Mouse (Mus musculus): ENCODE results near the gene Plekhg6.

Plekhg6 gene

DNA sequence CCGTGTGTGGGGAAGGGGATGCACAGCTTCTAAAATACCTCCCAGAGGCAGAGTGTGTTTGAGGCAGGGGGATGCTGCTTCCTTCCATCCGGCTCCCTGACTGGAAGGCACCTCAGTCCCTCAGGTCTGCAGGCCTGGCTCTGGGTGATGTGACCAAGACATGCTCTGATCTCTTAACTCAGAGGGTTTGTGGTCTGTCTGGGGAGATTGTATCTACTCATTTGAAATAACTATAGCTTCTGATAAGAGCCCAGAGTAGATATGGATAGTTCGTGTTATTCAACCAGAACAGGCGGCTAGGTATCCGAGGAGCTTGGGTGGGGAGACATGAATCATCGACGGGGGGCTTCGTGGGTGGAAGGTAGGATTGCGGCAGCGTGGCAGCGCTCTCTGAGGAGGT is 27.4 kb downstream of the Plekhg6 start:
- no peak for DNase-seq

DNA sequence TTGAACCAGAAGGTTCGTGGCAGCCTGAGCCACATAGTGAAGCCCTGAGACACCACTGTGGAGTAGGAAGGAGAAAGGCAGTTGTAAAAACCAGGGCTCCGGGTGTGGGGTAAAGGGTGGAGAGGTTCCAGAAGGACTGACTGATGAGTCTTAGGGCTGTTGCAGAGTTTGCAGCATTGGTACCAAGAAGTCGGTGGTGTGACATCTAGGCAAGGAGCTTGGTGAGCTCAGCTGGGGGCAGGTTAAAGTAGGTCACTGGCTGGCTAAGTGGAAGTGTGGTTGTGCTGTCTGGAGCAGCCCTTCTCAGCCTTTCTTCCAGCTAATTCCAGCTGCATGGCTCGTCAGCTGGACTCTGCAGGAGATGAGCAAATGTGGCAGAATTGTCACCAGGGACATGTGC is 27.8 kb downstream of the Plekhg6 start:
- no peak for DNase-seq

DNA sequence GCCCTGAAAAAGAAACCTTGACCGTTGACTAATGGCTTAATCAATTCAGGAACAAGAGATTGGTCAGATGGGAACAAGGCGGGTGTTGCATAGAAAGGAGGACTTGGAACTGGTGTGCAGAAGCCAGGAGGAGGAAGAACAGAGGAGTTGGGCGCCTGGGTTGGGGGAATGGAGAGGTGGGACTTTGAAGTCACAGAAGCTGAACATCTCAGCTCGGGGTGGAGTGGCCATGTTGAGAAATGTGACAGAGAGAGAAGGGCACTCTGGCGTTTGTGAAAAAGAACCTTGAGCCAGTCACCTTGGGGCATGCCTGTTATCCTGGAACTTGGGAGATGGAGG is 28.6 kb downstream of the Plekhg6 start:
- no peak for DNase-seq

DNA sequence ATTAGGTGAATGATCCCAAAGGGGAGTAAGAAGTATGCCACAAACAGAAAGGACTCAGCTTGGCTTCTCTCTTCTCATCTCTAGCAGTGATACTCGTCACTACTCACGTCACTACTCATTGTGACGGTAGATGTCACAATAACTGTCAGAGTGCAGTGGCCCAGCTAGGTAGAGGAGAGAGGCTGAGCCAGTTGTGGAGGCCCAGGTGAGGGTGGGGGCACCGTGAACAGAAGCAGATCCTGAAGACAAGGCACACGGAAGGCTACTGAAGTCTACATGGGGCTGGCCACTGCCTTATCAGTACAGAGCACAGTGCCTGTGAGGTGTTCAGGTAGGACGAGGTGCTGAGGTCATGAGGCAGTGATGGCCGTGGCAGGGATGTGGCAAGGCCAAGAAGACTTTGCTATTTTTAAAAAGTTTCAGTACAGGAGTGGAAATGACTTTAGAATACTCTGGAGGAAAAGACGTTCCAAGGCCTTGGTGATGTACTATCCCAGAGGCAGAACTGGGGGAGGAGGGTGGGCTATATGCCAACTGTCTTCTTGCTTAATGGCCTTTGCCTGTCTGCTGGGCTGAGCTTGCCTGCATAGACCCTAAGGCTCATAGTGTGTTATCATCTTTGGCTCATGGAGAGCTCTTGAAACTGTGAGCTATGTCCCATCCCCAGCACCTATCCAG is 29.1 kb downstream of the Plekhg6 start:
- DNase-seq: peak; percentile 57 to 72

DNA sequence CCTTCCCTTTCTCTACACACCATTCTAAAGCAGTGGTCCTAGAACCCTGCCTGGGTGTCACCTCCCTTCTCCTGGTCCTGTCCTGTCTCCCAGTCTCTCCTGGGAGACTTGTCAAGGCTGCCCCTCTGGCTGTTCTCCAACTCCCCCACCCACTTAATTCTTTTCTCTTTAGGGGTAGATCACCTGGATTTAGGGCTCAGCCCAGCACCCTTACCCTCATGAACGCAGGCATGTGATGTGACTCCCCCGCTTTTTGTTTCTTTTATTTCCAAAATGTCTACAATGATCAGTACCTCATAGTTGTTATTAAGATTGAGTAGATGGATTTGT is 29.6 kb downstream of the Plekhg6 start:
- no peak for DNase-seq

DNA sequence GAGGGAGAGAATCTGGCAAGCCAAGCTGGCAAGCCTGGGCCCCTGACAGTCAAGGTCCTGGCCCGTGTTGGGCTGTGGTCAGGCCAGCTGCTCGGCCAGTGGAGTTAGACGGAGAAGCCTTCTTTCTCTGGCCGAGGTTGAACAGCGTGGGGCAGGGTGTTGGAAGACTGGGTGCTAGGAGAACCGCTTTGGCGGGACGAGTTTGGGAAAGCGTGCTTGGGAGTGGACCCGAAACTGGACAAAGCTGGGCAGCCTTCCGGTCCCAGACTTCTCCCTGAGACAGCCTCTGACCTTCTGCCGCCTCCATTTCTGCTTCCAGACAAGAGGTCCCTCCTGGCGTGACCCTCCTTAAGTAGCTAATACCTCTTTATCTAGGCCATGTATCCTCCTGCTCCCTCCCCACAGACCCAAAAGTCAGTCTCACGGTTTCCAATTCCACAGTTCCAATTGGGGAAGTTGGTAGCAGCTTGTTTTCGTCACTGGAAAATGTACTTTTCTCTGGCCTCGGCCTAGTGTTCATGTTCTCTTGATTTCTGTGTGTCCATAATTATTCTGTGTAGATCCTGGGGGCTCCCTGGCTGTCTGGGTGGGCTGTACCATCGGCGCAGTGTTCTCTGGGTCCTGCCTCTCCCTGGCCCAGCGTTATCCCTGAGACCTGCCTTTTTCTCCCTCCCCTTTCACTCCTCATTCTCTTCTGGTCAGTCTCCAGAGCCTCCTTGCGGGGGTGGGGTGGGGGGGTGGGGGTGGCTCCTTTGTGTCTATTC is 30.2 kb downstream of the Plekhg6 start:
- peak in 1 of 2 experiments; percentile 60 for DNase-seq

DNA sequence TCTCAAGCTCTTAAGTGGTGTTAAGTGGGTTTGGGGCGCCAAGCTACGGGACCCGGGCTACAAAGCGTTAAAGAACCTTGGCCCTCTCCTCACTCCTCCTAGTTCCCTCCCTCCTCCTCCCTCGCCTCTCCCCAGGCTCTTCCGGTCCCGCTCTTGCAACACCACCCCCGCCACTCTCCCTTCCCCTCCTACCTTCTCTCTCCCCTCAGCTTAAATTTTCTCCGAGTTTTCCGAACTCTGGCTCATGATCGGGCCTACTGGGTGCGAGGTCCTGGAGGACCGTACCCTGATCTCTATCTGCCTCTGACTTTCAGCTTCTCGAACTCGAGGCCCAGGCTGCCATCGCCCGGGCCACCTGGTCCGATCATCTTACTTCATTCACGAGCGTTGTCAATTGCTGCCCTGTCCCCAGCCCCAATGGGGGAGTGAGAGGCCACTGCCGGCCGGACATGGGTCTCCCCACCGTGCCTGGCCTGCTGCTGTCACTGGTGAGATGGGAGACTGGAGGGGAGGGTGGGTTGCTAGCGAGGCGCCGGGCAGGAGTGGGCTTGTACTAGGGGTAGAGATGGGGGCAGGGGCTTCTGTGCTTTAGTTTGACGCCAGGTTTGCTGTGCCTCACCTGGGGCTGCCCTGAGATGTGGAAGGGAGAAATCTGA is 30.9 kb downstream of the Plekhg6 start:
- peak; percentile 81 to 84 for DNase-seq

DNA sequence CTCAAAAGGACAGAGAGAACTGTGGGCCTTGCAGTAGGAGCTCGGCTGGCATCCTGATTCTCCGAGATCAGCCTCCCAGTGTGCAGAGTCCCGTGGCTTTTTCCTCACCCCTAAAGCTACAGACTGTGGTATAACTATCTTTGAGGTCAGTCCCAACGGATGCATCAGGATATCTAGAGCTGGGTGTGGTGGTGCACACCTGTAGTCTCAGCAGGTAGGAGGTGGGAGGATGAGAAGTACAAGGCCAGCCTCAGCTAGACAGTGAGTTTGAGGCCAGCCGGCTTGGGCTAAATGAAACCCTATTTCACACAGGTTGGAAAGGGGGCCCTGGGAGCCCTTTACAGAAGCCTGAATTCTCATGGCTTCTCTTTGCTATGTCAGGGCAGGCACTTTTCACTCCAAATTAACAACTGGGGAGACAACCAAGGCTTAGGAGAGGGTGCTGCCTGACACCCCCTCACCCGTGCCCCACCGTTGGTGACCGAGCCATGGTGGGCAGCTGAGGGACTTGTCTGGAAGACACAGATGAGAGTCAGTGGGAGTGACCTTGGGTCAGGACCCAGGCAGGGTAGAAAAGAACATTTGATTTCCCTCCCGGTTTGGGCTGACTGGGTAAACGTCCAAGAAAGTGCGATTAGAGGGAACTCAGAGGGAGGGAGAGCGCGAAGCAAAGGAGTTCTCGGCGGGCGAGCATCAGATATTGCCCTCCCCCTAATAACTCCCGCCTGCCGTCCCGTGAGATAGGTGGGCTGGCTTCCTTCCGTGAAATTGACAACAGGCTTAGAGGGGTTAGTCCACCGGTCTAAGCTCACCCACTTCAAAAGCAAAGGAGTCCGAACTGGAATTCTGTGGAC is 31.6 kb downstream of the Plekhg6 start, which contains the start of gene Tnfrsf1a:
Tnfrsf1a (plus strand) TSS at position 642 of the 854 bp plus-strand sequence.
- DNase-seq: no peak

DNA sequence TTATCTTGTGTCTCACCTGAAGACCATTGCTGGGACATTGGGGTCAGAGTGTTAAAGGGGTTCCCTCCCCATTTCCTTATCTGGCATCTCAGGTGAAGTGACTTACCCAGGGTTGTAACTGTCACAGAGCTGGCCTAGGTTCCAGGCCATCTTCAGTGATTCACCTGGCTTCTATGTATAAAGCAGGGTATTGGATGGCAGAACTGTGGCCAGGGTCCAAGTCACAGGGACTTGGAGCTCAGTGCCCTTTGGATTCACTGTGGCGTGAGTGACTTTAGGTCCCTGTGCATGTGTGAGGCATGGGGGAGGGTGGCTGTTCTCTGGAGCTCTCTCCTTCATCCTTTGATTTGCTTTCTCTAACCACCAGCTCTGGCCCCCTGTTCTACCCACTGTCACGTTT is 34.6 kb downstream of the Plekhg6 start:
- DNase-seq: peak; percentile 65 to 78

DNA sequence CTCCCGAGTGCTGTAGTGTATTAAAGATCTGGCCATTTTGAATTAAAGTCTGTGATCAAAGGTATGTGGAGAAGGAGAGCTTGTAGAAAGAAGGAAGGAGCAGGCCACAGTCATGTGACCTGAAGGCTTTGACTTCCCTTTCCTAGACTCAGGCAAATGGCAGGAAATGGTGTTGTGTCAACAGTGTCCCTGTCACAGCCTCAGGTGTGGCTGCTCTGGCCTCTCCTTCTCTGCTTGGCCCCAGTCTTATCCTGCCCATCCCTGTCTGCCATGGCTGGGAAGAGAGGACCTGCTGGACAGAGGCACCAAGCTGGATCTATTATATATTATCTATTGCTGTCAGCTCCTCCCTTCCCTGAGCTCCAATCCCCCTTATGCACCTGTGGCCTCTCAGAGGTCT is 35.0 kb downstream of the Plekhg6 start:
- DNase-seq: no peak

DNA sequence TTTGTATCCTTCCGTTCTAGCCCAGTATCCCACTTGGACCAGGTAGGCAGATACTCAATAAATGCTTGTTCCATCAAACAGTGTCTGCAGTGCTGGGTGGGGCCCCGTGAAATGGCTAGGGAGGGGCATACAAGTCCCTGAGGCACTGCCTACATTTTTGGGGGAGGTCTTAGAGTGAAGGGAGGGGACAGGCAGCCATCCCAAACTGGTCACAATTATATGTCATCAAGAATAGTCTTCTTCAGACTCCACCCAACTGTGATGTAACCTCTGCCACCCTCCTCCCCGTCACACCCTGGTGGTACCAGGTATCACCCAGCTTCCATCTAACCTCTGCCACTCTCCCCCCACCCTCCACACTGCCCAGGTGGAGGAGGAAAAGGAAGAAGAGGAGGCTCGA is 35.7 kb downstream of the Plekhg6 start:
- no peak for DNase-seq

DNA sequence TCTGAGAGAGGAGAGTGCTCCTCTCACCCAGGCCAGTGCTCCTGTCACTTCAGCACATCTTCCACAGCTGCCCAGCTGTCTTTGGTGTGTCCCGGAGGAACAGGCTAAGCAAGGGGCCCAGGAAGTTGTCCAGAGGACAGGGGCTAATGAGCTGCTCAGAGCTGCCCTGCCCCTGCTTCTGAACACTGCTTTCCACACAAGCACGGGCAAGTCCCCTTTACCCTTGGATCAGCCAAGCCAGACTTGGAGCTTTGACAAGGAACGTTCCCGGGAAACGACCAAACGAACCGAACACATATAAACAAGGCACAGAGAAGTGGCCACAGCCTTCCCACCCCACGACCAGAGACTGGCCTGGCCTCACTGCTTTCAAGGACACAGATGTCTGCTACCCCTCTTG is 36.5 kb downstream of the Plekhg6 start:
- DNase-seq: peak; percentile 59 to 62

DNA sequence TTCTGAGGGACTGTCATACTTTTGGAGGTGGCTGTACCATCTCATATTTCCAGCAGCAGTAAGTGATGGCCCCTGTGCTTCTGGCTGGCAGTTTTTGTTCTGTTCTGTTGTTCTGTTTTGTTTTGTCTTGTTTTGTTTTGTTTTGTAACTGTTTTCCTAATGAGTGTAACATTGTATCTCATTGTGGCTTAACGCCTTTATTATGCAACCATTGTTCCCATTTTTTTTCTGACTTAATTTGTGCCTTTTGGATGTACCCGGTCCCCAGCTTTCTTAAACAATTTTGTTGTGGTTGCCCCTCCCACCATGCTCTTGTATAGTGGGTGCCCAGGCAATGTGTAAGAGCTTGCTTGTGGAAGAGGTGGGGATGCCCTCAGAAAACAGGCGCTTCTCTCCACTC is 38.4 kb downstream of the Plekhg6 start:
- no peak for DNase-seq

DNA sequence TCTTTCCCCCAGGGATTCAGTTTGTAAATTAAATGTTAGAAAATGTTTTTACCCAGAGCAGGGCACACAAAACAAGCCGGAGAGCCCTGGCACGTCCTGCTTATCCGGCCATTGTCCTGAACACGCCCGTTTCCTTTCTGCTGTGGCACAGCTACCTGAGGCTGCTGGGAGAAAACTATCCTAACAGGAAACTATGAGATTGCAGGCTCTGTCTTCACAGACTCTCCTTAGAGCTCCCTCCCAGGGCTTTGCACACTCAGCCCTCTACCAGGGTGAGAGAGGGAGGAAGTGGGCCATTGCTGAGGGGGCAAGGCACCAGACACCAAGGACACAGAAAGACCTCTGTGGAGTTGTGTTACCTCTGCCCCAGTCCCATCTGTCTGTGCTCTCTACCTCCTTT is 40.3 kb downstream of the Plekhg6 start:
- peak in 1 of 2 experiments; percentile 62 for DNase-seq

DNA sequence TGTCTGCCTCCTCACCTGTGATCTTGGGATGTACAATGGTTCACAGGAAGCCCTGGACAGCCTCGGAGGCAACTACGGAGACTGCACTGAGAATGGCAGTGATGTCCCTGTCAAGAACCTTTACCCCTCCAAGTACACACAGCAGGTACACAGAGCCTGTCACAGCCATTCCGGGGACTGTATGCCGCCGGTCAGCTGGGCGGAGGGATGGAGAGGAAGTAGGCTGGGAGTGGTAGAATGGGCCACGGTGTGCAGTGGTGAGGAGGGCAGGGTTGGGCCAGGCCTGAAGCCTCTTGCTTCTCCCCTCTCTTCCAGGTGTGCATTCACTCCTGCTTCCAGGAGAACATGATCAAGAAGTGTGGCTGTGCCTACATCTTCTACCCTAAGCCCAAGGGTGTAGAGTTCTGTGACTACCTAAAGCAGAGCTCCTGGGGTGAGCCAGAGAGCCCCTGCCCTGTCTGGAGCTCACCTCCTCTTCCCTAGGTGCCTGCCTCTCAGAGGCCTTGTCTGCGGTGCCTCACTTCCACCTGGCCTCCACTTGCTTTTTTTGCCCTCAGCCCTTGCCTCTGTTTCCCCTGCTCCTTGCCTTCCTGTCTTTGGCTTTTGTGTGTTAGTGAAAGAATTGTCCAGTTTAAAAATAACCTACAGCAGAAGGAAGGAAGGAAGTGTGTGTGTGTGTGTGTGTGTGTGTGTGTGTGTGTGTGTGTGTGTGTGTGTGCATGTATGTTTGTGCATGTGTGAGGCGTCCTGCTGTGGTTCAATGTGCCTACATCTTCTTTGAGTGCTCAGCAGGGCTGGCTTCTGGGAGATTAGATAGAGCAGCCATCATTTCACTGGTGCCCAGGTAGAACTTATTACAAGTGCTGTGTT is 41.6 kb downstream of the Plekhg6 start:
- no peak for DNase-seq

DNA sequence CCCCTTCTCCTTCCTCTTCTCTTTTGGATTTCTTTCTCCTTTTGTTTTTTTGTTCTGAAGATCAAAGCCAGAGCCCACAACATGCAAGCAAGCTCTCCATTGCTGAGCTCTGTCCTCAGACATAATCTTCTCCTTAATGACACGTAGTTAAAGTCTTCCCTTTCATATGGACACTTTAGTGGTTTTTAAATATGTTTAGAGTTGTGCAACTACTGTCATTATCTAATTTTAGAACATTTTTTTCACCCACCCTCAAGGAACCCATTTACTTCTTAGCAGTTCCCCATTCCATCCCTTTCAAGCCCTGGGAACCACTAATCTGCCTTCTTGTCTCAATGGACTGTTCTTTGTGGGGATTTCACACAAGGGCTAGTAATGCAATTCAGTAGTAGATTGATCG is 46.2 kb downstream of the Plekhg6 start:
- DNase-seq: no peak

DNA sequence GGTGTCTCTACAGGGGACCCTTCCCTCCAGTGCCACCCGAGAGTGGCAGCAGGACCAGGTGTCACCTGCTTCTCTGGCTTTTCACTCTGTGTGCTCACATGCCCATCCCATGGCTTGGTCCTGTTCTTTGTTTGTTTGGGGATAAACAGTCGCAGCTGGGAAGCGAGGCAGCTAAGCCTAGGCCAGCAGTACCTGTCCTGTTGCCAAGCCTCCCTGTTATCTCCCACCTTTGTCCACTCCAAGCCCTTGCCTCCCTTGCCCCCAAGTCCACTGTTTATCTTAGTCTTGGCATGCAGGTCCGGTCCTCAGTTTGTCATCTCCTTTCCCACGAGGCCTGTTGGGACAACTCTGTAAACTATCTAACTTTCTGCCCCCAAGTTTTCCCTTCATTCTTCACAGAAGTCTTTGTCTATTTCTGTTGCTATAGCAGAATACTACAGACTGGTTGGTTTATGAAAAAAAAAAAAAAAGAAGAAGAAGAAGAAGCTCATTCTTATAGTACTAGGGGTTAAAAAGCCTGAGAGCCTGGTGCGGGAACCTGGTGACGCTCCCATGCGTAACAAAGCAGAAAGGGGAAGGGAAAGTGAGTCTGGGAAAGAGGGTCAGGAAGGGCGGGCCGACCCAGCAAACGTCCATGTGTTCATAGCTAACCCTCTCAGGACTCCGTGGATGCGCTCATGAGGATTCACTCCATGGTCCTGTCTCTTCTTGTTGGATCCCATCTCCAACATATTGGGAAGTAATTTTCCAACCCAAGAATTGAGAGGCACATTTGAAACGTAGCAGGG is 47.3 kb downstream of the Plekhg6 start:
- no peak for DNase-seq

DNA sequence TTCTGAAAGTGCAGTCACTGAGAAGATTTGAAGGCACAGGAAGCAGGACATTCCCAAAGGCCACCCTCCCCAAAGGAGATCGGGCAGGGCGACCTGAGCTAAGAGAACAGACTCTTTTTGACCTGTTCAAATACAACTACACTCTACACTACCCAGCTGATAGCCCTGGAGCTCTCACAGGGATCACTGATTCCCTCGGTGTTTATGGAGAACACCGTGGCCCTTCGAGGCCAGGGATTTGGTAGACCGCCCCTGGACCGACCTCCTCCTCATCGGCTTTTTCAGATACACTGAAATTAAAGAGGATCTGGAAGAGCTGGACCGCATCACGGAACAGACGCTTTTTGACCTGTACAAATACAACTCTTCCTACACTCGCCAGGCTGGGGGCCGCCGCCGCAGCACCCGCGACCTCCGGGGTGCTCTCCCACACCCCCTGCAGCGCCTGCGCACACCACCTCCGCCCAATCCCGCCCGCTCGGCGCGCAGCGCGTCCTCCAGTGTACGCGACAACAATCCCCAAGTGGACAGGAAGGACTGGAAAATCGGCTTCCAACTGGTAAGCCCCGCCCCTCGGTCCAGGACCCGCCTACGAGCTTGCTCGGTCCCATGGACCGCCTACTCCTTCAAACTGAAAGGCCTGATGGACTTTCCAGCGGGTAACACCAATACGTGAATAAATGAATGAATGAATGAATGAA is 49.8 kb downstream of the Plekhg6 start:
- peak; percentile 96 to 98 for DNase-seq

DNA sequence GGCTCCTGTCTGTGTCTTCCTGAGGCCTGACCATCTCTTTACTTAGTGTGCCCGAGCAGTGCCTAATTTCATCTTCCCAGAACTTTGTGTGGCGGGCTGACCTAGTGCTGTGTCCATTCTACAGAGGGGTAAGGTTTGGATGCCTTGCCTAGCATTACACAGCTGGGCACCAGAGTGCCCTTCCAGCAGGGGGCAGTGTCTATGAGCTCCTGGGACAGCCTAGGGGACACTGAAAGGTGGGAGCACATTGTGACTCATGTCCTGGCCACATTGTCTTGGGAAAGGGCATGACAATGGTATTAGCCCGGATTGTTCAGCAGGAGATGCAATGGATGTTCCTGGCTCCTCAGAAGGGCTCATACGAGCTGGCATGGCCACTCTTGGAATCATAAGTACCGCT is 52.4 kb downstream of the Plekhg6 start:
- peak; percentile 60 to 85 for DNase-seq

DNA sequence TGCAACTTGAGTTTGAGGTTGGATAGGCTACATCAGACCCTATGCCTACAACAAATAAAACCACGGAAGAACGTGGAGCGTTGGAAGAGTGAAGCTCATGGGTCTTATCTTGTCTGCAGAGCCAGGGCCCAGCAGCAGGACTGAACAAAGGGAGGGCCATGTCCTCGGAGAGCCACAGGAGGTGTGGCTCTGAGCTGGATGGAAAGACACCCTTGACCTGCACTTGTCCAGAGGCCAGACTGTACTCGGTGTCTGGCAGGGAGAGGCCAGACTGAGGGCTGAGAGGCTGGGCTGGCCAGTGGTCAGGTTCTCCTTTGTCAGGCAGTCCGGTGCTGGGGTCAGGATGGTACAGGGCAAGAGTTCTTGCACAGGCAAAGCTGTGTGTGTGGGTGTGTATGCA is 55.3 kb downstream of the Plekhg6 start:
- peak in 1 of 2 experiments; percentile 44 for DNase-seq

DNA sequence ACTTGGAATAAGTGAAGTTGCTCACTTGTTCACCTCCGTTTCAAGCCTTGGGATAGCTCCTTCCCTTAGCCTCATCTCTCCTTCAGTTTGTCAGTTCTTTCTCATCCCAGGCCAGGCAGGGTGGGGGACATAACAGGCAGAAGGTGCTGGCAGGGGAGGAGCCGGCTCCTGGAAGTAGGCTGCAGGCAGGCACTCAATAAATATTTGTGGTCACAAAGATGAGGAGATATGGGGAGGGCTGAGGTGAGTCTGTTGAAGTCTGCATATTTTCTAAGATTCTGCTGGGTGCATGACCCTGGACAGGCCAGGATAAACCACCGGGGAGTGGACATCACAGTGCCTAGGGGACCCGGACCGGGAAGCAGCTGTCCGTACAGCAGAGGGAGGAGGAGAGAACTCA is 57.0 kb downstream of the Plekhg6 start:
- DNase-seq: no peak

All from kidney, postnatal 36 days (tissue).